Mouse (Mus musculus): ENCODE results near the gene Ppfia2. TPM values are rescaled to one million over a fixed set of nuclear protein-coding genes. Genes with fewer than 3 reads are reported as not detected.

Ppfia2 gene
- total RNA-seq, 2 experiments from 2014 or later = 0.57 to 0.86 TPM

DNA sequence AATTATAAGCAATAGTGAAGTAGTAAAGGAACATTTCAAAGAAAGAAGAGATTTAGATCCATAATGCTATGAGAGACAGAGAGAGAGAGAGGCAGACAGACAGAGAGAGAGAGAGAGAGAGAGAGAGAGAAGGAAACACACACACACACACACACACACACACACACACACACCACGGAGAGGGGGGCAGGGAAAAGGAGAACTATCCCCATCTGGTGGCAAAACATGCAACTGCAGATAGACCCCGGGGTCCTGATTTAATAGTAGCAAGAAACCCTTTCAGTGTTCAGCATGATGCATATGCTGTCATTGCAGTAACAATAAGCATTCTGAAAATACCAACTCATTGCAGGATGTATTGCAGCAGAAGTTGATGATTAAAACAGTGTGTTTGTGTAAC lies 442.9 kb downstream of the Ppfia2 start:
- DNase-seq (ENCODE audit: low spot score in 2 of 2) = no peak

DNA sequence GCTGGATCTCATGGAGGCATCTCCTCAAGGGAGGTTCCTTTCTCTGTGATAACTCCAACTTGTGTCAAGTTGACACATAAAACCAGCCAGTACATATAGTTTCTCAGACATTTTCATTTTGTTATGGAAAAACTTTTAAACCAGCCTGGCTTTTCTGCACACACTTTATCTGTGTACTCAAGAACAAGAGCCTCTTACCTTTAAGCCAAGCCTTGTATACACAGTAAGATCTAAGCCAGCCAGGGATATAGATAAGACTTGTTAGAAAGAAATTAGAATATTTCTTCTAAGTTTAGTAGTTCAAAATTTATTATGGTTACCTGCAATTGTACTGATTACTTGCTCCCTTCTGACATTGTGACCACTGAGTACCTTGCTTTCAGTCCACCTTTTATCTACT lies 444.1 kb downstream of the Ppfia2 start:
- DNase-seq (ENCODE audit: low spot score in 2 of 2) = no peak

- no peak for DNase-seq (ENCODE audit: low spot score in 2 of 2)
Observed at GRCm38 (mm10) chr10:106914822-106915221, 444.7 kb downstream of the Ppfia2 start.

DNA sequence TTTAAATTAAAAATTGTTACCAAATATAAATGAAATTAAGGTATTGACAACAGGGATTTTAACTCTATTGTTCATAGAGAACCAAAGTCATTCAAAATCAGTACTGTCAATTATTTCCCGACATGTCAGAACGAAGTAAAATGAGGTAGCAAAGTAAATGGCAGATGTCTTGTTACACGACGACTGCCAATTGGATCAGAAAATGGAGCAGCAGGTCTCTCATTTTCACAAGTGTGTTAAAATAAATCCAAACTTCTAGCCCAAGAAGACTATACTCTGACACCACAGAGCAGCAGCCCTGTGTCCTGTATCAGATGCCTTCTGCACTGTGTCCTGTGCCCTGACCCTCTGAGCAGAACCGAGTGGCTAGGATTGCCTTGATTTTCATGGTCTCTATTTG lies 454.2 kb downstream of the Ppfia2 start:
- DNase-seq (ENCODE audit: low spot score in 2 of 2) = no peak

DNA sequence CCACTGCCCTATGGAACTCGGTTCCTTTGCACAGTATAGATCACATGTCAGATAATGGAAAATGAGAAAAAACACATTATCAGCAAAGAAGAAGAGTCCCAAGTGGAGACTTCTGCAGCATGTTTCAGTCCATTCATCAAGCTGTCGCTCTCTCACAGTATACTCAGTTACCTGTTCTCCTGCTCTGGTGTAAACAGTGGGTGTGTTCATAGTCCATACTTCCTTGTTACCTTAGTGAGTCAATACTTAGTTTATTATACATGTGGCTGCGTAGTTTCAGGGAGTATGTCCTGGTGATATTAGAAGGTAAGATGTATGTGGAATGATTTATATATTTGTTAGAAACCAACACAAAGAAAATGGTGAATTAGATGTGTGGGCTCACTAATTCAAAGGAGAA lies 454.7 kb downstream of the Ppfia2 start:
- no peak for DNase-seq (ENCODE audit: low spot score in 2 of 2)

- DNase-seq (ENCODE audit: low spot score in 2 of 2) = no peak
Observed at GRCm38 (mm10) chr10:106928576-106929332, 458.6 kb downstream of the Ppfia2 start.

GRCm38 (mm10) chr10:106932571-106933073 lies 462.5 kb downstream of the Ppfia2 start:
- no peak for DNase-seq (ENCODE audit: low spot score in 2 of 2)

DNA sequence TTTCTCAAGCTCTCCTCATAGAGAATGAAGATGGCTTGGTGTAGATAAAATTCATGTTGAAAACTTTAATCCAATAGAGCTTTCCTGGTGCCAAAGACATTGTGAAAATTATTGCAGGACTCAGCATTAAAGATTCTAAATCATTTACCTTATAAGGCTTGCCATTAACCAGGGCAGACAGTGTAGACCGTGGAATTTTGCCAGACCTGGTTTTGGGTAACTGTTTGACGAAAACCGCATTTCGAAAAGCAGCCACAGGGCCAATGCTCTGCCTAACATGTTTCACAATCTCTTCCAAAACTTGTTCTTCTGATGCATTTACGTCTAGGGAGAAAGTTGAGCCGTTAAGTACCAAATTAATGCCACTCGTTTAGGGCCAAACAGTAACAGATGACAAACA lies 466.9 kb downstream of the Ppfia2 start:
- no peak for DNase-seq (ENCODE audit: low spot score in 2 of 2)

- DNase-seq (ENCODE audit: low spot score in 2 of 2) = no peak
Observed at GRCm38 (mm10) chr10:106938851-106939250, 468.7 kb downstream of the Ppfia2 start.

- no peak for DNase-seq (ENCODE audit: low spot score in 2 of 2)
Observed at GRCm38 (mm10) chr10:106939441-106939840, 469.3 kb downstream of the Ppfia2 start.

GRCm38 (mm10) chr10:106941380-106941779 lies 471.2 kb downstream of the Ppfia2 start:
- no peak for DNase-seq (ENCODE audit: low spot score in 2 of 2)

DNA sequence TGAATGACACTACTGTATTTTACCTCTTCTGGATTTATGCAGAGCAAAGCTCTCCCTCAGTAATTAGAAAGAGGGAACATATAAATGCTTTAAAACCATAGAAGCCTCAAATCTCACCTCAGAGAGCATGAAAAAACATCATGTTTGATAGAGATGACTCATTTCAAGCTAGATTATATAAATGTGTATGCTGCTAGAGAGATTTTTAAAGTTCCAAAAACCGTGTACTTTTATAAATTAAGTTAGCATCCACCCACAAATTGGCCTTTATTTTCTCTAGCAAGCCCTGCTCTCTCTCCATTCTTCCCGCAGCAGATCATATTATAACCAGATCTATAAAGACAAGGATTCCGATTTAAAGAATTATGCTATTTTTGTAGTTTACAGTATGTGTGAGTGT lies 488.9 kb downstream of the Ppfia2 start:
- DNase-seq (ENCODE audit: low spot score in 2 of 2) = no peak

DNA sequence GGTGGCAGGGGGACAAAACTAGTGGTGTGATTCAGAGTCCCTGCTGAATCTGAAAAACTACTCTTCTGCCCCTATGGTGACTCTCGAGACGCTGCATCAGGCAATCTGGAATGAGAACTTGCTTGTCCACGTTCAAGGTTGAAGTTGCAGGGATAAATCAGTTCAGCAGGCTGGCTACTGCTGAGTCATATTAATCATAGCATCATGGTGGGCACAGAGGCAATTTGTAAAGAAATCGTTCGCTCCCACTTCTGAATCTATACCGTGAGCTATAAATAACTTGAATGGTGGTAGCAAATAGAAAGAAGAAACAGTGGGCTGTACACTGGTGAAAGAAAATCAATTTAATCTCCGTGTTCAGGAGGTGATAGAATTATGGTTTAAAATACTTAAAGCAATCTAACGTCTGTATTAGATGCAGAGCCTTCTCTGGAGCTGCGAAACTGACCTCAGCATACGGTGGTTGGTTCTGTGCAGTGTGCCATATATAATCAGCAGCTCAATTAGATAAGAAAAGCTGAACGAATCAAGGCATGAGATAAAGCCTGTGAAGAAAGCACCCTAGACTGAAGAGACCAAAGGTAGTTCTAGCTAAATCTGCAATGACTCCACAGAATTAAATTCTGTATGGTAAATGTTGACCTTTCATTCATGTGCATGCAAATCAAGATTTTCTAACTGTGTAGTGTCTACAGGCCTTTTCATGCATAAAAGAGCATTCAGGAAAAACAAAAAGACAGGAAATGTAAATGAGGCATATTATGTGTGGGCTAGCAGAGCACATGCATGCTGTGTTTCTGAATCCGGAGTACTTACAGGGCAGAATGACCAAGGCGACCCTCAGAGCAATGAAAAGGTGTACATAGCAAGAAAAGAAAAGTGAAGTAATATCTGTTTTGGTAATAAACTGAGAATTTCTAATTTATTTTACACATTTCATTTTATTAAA lies 505.3 kb downstream of the Ppfia2 start:
- no peak for DNase-seq (ENCODE audit: low spot score in 2 of 2)
